Mouse (Mus musculus) C2C12 (cell line): ENCODE data around the gene Casz1.

Experiments used
- CEBPB ChIP-seq: IDR thresholded peaks from one replicate; pipeline ENCODE4 v1.6.1; 2011; ENCODE audit warnings: low read depth, mild to moderate bottlenecking, control low read depth, moderate library complexity
- CTCF ChIP-seq: IDR thresholded peaks from one replicate; pipeline ENCODE4 v1.5.1; 2011; ENCODE audit not compliant: control insufficient read depth, insufficient read depth, insufficient read length
- FOSL1 ChIP-seq: IDR thresholded peaks from one replicate; pipeline ENCODE4 v1.8.0; 2011; ENCODE audit warnings: mild to moderate bottlenecking, low read length; ENCODE audit not compliant: poor library complexity, insufficient read depth, severe bottlenecking
- MAX ChIP-seq: IDR thresholded peaks from one replicate; pipeline ENCODE4 v1.6.1; 2011; ENCODE audit warnings: mild to moderate bottlenecking, control low read depth
- USF1 ChIP-seq: IDR thresholded peaks from one replicate; pipeline ENCODE4 v1.6.1; 2011; ENCODE audit warnings: low read depth, mild to moderate bottlenecking, control low read depth, moderate library complexity

DNA sequence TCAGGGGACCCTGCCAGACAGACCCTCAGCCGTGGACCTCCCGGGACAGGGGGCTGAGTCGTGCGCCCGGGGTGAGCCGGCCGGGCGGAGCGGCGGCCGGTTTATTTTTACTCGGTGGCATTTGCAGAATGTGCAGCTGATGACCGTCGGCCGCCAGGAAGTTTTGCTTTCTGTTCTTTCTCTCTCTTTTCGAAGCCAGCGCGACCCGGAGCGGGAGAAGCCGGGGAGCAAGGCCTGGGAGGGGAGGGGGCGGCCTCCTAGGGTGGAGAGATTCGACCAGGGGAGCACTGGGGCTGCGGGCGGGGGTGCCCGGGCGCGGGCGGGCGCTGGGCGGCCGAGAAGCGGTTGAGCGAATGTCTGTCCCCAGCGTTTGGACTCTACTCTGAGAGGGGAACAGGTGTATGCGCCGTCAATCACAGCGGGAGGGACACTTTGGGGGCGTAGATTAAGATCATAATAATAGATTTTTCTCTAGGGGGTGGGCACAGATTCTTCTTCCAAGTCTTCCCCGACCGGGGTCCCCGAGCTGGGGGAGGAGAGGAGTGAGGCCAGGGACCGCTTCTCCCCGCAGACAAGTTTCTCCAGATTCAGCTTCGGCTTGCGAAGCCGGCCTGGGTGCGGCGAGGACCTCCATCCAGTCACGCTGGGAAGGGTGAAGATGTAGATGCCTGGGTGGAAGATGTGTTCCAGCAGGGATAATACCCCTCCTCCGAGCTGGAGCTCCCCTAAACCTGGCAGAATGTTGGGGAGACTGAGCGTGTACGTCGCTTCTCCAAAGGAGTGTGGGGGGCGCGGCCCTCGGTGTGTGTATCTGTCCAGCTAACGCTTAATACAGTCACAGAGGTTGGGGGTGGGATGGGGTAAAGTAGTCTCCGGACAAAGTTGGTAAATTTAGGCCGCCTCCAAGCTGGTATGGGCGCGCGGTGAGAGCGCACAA, 1.9 kb downstream of the Casz1 start:
- TF ChIP-seq USF1 (no peak), CTCF (no peak), MAX (no peak), FOSL1 (no peak), CEBPB (no peak)
